Mouse (Mus musculus): ENCODE measurements at regions not wholly inside any gene's neighbourhood (a gene's known extent, or its start where the extent isn't known, plus 50 kb on each side); places are given as distances from the start of the nearest gene placed in this dataset.
"Not testable (repeated sequence)": the region's sequence is repeated elsewhere in the genome, so short reads cannot be mapped to it uniquely, and the experiment has no call there.

DNA sequence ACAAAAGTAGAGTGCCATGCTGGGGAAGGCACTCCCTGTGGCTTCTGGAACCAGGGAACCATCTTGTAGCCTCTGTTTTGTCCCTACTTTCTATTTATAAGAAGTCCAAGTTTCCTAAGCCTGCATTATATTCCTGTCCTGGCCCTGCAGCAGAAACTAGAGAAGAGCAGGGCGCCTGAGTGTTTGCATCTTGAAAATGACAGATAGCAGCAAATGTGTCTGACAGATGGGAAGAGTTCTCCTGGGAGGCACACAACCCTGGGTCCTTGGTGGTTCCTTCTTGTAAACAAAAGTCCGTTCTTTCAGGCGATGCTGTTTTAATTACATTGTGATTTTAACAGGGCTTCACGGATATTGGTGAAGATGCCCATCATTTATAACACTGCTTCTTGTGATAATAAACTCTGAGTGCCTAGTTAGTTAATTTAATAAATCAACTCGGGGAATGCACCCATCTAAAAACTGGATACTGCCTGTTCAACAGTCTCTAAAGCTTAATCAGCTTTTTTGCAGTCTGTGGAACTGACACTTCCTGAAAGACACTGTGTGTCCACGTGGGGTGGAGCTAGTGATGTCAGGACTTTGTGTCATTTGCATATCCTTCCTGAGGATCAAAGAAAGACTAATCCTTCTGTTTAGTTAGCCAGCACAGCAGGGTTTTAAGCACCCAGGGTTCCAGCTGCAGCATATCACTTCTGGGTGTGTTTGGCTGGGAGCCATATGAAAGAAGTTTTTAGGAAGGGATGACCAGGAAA is 188.3 kb upstream of the Ccdc54 start:
- DNase-seq (ENCODE audit: low read depth), result no peak

DNA sequence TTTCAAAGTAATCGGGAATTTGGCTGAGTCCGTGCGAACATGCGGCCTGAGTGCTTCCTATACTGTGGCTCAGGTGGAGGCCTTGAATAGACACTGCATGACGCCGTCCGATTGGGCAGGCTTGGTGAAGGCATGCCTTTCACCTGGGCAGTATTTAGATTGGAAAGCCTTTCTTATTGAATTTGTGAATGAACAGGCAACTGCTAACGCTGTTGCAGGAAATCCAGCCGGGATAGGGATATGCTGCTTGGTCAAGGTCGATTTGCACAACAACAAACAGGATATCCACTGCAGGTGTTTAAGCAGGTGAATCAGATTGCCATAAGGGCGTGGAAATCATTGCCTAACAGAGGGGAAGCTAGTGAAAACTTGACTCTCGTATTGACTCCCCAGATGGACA is 183.7 kb upstream of the Ccdc54 start:
- not testable (repeated sequence) for DNase-seq (ENCODE audit: low read depth)

DNA sequence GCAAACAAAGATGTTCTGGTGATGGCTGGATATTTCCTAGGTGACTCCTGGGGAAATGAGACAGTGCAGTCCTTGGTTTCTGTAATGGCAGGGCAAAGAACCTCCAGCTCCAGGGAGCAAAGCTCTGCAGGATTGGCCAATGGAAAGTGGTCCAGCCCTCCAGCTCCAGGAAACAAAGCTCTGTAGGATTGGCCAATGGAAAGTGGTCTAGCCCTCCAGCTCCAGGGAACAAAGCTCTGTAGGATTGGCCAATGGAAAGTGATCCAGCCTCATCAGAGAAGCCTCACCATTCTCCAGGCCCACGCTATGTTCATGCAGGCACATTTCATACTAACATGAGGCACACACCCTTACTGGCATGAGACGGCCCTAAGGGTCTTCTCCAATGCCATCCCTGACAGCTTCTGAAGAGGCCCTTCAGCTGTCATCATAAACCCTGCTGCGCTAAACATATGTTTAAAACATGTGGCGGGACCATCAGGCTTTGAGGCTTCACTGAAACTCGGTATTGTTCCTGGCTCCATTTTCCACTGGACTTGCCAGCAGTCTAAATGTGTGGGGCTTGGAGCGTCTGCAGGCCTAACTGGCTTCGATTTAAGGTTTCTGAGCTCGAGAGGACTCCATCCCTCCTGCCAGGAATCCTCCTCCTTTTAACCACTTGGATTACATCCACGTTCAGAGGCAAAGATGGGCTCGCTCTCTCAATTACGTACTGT is 175.3 kb upstream of the Ccdc54 start:
- DNase-seq (ENCODE audit: low read depth), result no peak

DNA sequence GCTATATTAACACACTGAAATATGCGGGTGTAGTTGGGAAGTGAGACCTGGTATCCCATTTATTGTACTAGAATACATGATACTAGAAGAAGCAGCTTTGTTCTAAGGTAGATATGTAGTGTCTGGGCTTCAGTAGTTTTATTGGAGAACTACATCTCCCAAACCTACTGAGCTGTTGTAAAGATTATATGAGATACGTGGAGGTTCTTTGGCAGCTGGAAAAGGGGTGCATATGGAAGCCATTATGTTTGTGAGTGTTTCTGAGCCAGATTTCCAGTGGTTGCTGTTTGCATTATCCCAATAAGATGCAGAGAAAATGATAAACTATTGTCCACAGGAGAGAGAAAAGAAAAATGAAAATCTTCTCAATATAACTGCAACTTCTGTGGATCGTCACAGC is 171.1 kb upstream of the Ccdc54 start:
- DNase-seq (ENCODE audit: low read depth), result no peak

DNA sequence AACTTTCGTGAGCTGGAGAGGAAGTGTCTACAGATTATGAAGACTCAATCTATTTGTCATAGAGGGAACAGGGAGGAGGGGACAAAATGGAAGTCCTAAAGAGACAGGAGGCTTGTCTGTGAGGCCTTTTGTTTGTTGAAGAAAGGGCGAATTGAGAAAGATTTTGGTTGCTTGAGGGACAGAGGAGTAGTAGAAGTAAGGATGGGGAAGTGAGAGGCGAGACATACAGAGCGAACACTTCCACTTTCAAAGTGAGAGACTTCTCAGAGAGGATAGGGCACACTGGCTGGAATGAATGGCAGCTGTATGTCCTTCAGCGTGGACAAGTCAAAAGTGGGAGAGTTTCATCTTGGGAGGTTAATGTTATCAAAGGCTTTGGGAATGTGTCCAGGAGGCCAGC is 169.0 kb upstream of the Ccdc54 start:
- no peak for DNase-seq (ENCODE audit: low read depth)

DNA sequence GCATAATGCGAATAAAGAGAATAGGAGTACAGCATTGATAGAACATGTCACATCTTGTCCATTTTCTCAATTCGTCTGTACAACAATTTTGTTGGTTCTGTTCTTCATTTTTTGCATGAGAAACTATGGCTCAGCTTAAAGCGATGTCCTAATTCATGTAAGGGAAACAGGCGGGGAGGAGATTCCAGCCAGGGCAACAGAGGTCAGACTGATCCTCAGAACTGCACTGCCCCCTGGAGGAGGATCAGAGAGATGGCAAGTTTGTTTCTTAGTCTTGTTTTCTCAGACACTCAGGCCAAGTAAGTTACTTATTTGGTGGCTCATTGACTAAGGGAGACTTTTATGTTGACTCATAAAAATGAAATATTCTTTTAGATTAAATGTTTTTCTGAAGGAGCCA is 165.7 kb upstream of the Ccdc54 start:
- DNase-seq (ENCODE audit: low read depth), result peak; percentile 30

DNA sequence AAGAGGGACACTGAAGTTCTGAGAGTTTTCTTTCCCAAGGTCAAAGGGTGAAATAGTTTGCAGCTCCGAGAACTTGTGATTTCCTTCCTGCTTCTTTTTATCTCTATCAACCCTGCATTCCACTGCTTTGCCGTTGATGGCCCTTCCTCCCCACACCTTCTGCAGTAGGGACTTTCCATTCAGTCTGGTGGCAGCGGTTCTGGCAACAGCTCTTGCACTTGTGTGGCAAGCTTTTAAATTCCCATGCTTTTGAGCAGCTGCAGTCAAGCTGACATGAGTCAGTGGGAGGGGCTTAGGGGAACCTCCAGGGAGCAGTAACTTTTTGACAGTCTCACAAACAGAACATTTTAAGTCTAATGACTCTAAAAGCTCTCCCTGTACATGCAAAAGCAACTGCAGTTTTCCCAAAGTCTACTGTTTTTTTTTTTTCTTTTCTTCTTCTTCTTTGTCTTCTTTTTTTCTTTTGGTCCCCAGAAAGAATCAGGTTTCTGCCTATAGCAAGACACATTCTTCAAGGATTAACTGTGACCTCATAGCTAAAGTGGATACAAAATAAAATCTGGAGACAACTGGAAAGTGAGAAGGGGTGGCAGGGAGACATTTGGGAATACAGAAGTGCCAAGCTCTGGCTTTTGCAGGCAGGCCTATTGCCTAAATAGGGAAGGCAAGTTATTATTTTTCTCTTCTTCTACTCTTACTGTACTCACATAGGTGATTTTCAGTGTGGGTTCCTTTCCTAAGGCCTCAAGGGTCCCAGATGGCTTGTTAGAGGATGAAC is 162.8 kb upstream of the Ccdc54 start:
- peak; percentile 88 for DNase-seq (ENCODE audit: low read depth)

DNA sequence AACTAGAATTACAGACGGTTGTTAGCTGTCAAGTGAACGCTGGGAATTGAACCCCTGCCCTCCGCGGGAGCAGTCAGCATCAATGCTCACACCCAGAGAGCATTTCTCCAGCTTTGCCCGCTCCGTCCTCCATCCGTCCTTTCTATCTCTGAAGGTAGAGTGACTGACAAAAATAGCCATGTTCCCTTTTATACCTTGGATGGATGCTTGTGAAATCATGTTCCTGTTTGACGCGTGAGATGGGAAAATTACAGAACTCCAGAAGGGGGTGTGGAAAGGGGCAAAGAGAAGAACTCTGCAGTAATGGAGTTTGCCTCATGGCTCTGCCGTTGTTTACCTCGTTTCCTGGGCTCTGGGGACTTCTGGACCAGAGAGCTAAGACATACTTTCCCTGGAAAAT is 162.1 kb upstream of the Ccdc54 start:
- DNase-seq (ENCODE audit: low read depth), result no peak

DNA sequence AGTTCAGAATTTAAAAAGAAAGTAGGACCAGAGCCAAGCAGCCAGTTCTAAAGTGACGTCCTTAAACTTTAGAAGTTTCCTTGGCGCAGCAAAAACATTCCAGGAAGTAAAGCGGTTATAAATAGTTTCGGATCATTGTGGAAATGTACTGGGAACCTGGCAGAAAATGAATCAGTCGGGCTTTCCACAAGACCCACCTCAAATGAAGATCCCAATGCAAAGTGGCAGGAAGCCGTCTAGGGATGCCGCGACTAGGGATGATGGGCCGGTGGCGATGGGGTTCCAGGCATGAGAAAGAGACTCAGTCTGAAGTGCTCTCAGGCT is 161.3 kb upstream of the Ccdc54 start:
- DNase-seq (ENCODE audit: low read depth), result no peak

DNA sequence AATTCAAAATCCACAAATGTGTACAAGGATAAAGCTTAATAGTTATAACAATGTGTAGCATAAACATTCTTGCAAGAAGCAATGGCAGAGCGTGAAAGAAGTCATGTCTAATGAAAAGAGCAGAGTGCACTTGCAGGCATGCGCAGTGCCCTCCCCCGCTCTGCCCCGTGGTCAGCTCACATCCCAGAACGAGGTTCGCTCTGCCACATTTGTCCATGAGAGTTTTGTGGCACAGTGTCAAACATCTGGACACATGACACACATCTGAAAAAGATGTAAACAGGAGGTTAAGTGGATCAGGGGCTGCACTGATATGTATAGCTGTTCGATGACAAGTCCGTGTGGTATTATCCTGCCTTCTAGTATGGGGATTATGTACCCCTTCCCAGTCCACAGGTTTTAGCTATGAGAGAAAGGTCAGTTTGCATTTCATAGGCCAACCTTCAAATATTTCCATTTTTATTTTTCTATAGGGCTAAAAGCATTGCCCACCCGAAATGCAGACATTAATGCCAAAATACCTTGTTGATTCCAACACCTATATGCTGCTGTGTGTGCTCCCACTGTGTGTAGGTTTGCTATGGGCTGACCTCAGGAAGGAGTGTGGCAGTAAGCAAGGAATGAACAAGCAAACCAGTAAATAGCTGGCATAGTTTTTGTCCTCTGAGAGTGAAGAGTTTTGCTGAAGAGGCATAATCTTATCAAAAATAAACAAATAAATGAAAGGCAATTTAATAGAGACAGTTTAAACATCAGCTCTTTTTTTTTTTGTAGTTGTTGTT is 160.7 kb upstream of the Ccdc54 start:
- no peak for DNase-seq (ENCODE audit: low read depth)

DNA sequence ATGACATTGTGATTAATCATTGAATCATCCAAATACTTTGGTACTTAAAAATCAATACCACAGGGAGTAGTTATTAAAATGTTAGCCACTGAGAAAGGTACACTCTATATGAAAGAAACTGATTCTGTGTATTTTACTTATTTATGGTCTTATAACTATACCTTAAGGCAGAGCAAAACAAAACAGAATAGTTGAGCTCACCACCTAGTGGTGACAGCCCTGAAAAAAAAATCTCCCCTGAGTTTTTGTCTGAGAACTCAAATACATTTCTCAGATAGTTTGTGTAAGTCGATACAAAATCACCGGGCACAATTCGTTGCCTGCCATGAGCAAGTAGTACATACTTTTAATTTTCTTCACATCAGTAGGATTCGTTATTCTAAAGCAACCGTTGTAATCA is 156.7 kb upstream of the Ccdc54 start:
- no peak for DNase-seq (ENCODE audit: low read depth)

DNA sequence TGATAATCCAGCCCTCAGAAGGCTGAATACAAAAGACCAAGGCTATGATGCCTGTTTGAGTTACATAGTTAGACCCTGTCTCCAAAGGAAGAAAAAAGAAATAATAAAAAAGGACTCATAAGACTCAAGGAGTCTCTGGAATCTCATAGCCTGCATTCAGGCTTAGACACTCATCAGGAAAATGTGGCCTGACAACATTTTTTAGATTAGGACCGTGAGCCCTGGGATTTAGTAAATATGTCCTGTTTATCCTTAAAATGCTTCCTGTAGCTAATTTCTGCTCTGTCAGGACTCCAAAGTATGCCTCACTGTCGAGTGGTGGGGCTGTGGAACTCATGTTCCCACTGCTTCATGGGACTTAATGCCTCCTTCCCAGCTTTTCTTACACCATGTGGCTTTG is 154.8 kb upstream of the Ccdc54 start:
- no peak for DNase-seq (ENCODE audit: low read depth)

DNA sequence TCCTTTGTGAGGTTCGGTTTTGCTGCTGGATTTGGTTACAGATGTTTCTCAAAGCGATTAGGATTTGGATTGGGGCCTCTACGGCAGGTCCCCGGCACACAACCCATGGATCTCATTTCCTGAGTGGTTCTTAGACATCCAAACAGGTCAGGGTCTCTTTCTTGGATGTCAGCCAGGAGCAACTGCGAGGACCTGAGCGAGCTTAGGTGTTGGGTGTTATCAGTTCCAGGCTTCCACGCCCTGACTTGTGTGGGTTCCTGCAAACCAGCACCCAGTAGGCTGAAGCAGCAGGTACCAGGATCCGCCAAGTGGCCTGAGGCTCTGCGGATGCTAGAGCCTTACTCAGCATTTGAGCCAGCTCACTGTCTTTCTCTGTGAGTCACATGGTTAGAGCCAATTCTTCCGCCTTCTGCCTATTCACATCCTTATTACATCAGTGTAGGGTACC is 146.5 kb upstream of the Ccdc54 start:
- DNase-seq (ENCODE audit: low read depth), result no peak

DNA sequence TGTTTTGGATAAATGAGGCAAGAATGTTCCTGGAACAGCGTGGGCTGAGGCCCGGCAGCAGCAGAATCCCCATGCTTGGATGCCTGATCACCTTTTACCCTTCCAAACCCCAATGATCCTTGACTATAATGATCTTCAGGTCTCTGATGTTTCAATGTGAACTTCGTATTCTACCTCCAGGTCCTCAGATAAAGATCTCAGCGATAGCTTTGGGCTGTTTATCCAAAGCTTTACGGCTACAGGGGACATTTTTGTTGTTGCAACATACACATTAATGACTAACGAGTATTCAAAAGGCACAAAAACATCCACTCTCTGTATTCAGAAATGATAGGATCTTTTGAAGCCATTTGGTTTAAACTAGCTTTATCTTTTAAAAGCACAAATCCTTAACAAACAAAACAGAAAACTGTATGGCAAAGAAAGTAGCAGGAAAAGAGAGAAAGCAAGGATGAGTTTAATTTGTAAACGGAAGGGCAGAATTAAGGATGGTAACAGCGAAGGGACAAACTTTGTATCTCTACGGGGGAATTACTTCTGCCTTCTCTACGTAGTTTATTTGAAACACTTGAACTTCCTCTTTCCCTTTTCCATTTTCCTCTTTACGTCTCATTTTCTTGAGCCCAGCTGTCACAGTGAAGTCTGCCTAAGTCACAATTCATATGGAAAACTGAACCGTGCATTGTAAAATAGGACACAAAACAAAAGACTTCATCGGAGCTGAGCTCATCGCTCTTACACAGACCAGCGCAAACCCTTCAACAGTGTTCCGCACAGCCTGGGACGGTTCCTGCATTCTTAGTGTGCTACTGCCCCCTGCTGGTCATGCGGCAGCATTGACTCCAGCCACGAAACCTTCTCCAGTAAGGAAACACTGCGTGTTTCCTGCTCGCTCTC is 145.4 kb upstream of the Ccdc54 start:
- peak; percentile 79 for DNase-seq (ENCODE audit: low read depth)

DNA sequence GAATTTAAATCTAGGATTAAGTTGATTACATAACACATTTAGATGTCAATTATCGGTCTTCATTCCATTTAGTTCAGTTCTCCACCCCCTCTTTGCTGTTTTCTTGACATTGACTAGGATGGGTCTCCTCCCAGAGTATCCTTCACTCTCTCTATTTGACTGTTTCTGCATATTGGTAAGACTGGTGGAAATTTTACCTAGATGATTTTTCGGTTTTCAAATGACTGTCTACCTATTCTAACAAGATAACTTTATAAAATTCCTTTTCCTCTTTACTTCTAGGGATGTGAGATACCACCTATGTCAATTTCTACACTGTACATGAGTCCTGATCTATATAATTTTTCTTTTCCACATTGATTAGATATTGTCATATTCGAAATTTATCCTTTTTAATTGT is 142.4 kb upstream of the Ccdc54 start:
- no peak for DNase-seq (ENCODE audit: low read depth)

DNA sequence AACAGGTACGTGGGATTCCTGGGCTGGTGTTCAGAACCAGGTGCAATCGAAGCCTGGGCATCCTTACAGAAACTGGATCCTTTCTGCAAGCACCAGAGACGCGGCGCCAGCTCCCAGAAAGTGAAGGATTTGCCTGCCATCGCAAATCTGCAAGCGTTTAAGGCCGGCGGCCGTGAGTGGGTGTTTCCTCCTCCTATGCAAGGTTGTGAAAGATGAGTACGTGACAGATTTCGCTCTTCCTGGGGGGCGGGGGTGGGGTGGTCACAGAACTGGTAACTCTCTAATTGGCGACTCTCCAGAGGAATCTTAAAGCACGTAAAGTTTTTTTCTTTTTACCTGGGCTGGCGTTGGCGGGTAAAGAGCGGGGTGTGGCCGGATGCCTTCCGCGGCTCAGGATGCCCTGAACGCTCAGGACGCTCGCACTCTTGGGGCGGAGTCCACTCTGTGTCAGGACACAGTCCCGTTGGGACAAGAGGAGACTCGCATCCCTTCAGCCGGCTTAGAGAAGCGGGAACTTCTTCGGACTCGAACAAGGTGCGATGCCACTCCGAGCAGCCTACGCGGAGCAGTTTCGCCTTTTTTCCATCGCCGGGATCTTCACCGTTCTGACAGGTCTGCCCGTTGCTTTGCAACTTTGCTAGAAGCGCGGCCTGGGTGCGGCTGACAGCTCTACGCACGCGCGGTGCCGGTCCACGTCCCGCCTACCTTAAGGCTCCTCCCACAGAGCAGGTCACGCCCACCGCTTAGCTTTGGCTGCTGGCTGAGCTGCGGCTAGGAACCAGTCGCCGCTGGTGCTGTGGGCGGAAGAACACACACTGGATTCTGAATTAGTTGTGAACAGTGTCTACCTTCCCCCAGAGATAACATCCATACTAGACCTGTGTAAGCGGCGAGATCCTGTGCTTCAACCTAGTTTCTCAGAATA is 141.4 kb upstream of the Ccdc54 start:
- peak; percentile 87 for DNase-seq (ENCODE audit: low read depth)

DNA sequence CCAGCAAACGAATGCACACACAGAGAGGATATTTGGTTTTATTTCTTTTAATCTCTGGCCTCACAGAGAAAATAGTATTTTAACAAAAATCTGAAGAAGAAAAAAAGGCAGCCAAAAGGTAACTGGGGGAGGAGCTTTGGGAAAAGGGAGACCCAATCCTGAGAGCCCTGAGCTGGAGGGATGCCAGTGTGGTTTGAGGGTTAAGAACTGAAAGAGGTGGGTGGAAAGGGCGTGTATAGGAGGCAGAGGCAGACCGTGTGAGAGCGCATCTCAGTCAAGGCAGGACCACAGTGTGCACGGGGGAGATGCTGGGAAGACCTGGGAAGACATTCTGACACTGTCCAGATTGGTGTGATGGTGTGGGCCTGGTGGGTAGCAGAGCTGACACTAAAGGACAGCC is 138.4 kb upstream of the Ccdc54 start:
- DNase-seq (ENCODE audit: low read depth), result no peak

DNA sequence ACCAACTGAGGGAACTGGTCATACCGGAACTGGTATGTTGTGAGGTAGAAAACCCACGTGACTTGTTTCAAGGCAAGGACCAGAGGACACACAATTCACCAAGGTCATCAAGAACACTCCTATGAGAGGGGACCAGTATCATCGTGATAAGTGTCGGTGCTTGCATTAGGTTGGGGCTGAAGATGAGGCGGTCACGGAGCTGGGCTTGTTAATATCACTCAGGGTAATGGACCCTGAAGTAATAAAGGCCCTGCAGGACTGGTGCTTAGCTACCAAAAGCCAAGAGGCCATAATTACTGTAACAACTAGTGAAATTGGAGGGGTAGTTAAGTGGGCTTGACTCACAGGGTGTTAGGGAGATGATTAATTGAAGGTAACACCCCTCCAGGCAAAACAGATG is 132.2 kb upstream of the Ccdc54 start:
- no peak for DNase-seq (ENCODE audit: low read depth)

DNA sequence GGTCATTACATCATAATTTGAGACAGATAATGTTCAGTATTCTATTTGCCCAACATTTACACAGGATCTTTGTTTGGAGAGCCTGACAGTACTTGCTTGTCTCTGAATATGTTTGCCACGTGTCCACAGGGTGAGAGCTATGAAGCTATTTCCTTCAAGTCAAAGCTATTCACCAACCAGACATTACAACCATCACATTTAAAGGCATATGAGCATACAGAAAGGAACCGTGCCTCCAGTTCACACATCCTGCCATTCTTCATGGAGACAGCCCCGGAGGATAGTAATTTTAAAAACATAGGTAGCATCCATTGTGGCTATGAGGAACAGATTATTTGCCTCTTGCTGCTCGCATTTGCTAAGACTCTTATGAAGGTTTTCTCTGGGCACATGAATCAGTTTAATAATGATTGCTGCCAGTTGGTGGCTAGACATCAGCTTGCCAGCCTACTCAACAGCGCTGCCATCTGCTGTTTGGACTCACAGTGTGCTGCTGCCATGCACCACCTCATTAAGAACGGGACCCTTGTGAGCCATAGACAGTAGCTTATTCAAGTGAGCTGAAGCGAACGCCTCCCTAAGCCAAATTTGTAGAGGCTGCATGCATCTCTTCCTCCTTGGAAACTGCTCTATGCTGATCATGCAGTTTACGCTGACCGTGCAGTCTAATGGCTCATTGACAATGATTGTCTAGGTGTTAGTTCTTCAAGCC is 126.5 kb upstream of the Ccdc54 start:
- no peak for DNase-seq (ENCODE audit: low read depth)

DNA sequence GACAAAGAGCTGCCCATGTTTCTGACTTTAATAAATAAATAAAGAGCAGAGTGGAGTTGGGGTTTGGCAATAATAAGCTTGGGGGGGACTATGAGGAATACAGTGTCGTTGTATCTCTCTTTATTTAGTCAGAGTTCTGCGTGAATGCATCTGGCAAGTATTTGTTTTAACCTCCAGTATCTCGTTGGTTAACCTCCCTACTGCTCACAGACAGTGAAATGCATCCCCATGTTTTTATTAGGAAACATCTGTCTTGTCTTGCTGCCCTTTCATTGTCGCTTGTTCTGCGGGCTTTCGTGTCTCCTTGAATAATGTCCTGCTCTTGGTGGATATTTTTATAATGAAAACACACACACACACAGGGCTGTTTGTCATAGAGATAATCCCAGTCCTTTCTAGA is 118.8 kb upstream of the Ccdc54 start:
- DNase-seq (ENCODE audit: low read depth), result no peak
